Mouse (Mus musculus) cerebellum, postnatal 4 days (tissue): Measurements from ENCODE around the gene Tulp3.
"Not testable (repeated sequence)": the region's sequence is repeated elsewhere in the genome, so short reads cannot be mapped to it uniquely, and the experiment has no call there.

Source experiments
- DNase-seq, 2 experiments: peaks; one replicate each; pipeline ENCODE4 v3.0.0; 2022; ENCODE audit warnings: low spot score in 2 of 2, mixed read lengths in 1 of 2

Tulp3 gene

DNA sequence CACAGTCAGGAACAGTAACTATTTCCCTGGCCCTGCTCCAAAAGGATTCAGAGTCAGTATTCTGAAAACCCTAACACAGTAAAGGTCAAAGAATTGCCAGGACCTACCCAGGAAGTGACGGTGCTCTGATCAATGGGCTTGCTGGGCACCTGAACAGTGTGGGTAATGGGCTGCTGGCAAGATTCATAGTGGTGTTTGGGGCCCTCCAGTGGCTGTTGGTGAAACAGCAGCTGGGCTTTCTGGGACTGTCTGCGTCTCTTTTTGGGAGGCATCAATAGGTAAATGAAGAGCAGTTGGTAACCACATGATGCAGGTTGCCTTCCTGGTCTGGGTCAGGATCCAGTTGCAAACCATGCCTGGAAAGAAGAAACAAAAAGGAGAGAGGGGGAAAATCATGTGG lies 3.3 kb upstream of the Tulp3 start:
- DNase-seq = peak; percentile 71 to 79

DNA sequence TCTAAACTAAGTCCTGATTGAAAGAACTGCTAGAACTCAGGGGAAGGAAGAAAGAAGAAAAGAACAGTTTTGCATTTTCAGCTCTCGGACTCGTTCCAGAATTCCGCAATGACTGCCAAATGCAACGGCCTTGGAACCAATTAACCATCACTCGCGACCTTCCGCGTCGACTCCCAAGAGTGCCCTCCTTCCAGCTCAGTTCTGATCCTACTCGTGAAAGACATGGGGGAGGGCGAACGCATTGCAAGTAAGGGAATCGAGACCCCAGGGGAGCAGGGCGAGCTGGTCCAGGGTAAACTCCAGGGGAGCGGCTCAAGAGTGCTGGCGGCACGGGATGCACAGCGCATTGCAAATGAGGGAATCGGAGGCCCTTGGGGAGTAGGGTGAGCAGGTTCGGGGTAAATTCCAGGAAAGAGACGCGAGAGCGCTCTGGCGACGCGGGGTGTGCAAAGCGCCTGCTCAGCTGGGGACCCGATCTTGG lies 410 bp downstream of the Tulp3 start:
- peak in 1 of 2 experiments; percentile 50 for DNase-seq

DNA sequence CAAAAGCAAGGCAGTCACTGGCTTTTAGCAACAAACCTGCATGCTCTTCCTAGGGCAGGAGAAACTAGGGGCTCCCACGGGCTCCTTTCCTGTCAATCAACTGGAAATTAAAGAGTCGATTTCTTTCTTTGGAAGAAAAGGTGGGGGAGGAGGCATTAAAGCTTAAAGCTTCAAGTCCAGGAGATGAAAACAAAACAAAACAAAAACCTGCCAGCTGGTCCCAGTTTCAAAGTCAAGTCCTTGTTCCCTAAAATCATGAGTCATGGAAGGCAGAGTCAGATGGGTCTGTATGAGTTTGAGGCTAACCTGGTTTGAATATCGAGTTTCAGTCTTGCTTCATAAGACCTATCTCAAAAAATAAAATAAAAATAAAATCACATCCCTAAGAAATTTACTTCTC lies 1.5 kb downstream of the Tulp3 start:
- DNase-seq = no peak

DNA sequence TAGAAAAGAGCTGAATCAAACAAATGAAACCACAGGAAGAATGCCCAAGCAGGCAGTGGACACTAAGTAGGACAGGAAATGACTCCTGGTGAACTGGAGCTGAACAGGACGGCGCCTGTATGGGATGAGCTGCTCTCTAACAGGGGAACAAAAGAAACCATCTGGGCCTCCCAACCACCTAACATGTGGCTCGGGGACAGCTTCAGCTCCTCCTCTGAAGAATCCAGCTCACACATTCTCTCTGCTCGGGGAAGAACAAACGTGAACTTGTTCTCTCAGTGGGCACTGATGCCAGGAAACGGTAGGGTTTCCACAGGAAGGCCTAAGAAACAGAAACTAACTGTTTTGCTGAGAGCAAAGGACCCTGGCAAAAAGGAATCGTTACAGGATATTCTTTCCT lies 5.9 kb downstream of the Tulp3 start:
- DNase-seq = no peak

DNA sequence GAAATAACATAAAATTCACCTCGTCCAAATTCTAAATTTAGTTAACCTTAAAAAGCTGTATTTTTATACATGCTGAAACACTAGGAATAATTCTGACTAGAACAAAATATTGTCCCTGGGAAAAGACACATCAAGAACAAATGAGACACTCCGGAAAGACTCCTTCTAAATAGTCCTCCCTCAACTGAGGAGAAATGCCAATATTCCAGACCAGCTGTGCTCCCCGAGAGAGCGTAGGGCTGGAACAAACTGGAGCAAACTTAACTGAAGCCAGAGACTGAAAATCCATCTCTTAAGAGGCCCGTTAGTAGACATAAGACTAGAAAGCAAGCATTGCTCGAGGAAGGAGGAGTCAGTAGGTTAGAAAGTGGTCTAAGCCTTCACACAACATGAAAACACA lies 8.9 kb downstream of the Tulp3 start:
- no peak for DNase-seq

DNA sequence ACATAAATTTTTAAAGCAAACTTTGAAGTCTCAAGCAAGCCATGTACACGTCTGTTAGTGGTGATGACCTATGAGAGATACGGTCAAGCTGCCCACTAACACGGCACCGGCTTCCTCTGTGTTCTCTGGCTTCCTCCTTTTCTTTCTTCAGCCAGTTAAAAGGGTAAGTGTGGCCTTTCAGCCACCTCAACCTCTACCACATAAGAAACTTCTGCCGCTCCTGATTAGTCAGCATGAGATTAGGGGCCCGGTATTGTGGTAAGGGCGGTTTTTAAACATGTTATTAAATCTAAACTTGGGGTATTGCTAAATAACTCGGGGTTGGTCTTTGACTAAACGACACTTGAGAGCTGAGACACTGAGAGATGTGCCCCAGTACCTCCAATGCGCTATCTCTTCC lies 10.0 kb downstream of the Tulp3 start:
- no peak for DNase-seq

DNA sequence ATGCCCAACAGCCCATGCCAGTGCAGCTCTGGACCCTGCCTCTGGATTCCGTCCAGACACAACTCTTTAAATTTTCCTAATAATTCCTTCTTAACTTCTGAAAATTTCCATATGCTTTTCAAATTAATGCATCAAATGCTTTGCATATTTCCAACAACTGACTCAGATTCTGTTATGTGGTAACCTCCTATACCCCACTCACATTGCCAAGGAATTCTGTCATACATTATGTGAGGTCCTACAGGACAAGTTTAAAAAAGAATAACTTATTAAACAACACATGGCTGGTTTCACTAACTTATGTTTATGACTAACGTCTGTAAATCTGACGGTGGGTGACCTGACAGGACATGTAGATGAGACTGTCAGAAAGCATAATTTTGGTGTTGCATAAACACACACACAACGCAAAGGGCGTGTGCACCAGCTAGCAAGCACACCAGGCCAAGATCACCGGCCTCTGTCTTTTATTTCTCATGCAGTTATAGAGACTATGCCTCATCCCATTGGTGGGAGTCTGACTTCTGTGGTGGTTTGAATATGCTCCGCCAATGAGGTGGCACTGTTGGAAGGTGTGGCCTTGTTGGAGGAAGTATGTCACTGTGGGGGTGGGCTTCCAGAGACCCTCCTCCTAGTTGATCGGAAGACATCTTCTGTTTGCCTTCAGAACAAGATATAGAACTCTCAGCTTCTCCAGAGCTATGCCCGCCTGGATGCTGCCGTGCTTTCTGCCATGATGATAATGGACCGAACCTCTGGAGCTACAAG lies 13.5 kb downstream of the Tulp3 start:
- no peak for DNase-seq

DNA sequence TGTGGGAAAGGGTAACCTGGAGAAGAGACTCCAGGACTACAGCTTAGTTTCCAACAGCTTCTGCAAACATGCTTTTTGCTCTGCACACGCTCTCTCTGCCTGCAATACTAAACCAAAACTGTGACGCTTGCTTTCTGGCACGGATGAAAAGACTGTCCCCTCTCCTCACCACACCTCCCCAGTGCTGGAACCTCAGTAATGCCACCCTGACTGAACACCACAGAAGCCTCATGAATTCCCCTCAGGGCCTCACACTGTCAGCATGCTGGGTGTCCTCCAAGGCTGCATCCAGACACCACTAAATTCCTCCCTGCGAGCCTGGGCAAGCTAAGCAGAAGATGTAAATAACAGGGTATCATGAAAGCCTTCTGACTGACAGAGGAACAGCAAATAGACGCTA lies 16.8 kb downstream of the Tulp3 start:
- DNase-seq = no peak

DNA sequence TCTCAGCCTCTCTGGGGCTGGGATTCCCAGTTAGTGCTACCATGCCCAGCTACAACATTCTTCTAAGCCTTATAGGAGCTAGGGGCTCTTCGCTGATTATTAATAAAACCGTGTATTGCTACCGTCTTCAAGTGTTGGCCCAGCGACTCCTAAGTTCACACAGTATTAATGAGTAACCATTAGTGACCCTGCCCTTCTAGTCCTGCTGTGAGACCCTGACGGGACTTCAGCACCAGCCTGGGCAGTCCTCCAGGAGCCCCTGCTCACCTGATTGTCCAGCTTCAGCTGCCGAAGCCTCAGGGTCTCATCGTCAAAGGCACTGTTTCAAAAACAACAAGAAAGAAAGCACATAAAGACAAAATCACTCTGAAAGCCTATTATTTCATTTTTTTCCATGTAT lies 18.2 kb downstream of the Tulp3 start:
- no peak for DNase-seq

DNA sequence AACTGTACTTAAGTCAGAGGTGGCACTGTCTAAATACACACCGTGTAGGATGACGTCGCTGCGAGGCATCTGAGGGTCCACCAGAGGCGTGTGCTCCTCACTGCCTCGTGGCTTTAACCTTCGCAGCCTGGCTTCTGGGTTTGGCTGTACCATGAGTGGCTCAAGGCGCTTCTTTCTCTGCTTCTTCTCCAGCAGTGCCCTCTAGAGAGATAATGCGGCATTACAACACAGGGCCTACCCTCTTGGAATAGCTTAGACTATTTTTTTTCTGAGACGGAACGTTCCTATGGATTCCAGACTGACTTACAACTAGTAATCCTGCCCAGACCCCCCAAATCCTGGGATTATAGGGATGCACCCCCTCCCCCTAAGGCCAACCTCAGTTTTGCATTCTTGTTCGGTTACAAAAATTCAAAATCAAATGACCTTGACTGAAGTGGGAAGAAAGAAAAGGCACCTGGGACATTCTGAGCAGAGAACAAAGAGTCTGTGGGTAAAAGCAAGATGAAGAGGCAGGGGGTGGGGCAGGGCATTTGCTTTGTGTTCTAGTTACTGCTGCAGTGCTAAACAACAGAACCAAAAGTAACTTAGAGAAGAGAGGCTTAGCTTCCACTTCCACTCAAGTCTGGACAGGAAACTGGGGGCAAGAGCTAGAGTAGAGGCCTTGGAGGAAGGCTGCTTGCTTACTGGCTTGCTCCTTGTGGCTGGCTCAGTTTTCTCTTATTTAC lies 21.1 kb downstream of the Tulp3 start:
- DNase-seq = peak; percentile 64 to 84

DNA sequence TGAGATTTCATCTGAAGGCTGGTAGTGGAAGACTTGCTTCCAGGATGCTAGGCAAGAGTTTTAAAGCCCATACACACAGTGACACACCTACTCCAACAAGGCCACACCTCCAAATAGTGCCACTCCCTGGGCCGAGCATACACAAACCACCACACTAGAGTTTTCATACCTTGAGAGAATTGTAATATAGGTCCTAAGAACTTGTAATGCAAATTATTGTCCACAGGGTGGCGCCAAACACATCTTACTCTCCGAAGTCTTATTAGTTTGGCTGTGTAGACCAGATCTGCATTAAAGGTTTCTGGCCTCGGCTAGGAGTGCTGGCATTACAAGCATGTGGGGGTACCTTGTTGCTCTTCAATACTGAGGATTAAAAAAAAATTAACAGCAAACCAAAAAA lies 37.3 kb downstream of the Tulp3 start:
- DNase-seq = peak in 1 of 2 experiments; percentile 45

DNA sequence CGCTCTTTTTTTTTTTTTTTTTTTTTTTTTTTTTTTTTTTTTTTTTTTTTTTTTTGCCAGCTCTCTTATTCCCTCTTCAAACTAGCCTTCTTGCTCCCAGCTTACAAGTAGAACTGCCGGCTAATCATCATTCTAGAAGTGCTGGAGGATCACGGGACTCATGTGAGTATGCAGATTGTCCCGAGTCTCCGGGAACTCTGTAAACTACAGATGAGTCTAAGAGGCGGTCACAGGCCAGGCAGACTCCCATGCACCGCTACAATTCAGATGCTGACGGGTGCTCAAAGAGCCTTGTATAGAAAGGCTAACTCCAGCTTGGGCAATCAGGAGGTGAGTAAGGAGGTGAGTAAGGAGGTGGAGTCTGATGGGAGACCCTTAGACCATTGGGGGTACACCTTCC lies 40.1 kb downstream of the Tulp3 start:
- no peak for DNase-seq

DNA sequence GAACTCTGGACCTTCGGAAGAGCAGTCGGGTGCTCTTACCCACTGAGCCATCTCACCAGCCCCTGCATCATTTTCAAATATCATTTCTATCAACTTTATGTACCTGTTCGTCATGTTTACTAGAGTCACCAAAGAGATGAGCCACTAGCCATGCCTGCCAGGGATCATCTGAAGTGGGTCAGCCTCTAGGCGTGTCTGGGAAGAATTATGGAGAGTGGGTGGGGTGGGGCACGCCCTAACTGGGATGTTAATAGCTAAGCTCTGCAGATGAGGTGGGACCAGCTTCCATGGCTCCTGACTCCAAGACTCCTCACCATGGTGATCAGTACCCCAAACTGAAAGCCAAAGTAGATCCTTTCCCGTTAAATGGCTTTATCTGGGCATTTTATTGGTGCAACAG lies 40.9 kb downstream of the Tulp3 start:
- no peak for DNase-seq

DNA sequence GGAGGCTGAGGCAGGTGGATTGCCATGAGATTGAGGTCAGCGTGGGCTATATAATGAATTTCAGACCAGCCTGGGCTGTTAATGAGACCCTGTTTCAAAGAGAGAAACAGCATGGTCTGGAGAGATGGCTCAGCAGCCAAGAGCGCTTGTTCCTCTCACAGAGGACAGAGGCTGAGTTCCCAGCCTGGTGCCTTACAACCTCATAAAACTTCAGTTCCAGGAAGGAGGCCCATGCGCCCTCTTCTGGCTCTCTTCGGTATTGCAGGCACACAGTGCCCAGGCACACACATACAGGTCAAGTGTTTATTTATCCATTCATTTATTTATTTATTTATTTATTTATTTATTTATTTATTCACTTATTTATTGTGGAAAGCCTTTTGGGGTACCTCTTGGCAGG lies 47.3 kb downstream of the Tulp3 start:
- peak in 1 of 2 experiments; percentile 65 for DNase-seq

DNA sequence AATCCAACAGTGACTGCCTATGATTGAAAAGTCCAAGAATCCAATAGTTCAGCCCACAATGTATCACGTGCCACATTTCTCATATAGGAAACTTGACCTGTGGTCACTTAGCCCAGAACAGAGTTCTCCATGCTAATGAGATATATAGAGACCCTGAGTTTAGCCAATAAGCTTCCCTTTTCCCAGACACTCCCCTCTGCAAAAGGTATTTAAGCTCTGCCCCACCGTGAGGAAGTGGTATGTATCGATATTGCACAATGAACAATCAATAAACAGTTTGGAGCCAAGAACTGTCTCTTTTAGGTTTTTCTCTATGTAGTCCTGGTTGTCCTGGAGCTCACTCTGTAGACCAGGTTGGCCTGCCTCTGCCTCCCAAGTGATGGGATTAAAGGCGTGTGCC lies 50.9 kb downstream of the Tulp3 start:
- DNase-seq = no peak

DNA sequence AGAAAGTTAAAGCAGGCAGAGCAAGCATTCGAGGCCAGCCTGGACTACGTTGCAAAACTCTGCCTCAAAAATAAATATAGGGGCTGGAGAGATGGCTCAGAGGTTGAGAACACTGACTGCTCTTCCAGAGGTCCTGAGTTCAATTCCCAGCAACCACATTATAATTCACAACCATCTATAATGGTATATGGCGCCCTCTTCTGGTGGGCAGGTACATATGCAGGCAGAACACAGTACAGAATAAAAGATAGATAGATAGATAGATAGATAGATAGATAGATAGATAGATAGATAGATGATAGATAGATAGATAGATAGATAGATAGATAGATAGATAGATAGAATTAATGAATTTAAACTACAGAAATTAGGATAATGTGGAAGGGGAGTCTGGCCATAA lies 53.0 kb downstream of the Tulp3 start:
- DNase-seq = not testable (repeated sequence)

DNA sequence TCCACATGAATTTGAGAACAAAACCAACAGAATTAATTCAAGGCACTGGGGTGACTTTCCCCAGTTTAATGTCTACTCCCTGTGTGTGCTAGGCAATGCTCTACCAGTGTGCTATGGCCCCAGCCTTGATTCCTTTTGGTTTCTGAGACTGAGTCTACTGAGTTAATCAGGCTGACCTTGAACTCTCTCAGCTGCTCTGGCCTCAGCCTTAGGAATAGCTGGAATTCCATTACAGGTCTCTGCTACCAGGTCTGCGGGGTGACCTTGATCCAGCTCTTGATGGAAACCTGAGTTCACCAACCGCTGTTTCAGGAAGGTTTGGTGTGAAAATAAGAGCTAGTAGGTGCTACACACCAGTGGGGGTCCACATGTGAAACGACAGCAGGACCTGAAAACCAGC lies 53.8 kb downstream of the Tulp3 start:
- DNase-seq = no peak

DNA sequence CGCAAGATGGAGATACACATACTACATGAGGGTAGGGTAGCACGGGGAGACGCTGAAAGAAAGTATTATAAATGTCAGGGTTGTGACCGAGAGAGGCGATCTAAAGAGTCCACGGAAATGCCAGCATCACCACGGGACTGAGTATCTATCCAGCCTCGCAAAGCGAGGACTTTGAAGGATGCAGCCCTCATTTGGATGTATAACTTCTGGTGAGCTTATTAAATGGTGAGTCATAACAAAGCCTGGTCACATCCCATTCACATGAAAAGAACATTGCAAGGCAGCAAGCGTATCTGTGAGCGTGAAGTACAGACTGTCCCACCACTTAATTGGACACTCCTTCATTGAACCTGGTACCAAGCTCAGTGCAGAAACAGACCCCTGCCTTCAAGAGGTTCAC lies 54.2 kb downstream of the Tulp3 start:
- DNase-seq = no peak

DNA sequence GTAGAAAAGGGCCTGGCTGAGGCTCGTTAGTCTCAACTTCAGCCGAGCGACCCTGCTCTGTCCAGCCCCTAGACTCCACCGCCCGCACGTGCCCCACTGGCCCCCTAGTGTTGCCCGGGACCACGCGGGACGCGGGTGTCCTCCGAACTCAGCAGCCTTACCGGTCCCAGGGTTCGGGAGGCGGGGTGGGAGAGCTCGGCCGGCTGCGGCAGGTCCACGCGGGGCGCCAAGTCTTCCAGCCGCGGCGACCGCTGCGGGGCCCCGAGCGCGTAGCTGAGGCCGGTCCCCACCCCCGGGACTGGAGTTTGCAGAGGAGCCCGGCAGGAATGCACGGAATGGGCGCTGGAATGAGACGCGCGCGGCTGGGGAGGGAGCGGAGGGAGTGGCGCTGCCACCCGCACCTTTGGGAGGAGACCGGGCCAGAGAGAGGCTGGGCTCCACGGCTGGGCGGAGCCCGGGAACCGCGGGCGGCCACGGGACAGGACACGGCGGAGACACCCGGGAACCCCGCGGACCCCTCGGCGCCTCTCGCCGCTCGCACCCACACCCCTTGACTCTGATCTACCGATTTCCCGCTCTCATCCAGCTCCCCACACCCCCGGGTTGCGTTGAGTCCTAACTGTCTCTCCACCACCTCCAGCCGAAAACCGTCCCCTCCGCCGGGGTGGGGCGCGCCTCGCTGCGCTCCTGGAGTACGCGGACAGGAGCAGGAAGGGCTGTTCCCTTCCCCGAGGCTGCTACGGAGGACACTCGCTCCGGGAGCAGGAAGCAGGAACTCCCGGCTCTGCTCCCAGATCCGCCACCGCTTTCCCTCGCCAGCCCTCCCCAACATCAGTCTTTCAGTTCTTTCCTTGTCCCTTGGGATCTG lies 55.3 kb downstream of the Tulp3 start, which contains the start of gene Tead4:
Gene Tead4, minus strand, starts transcription at position 690 of the 868 bp plus-strand sequence.
- DNase-seq = peak in 1 of 2 experiments; percentile 12

DNA sequence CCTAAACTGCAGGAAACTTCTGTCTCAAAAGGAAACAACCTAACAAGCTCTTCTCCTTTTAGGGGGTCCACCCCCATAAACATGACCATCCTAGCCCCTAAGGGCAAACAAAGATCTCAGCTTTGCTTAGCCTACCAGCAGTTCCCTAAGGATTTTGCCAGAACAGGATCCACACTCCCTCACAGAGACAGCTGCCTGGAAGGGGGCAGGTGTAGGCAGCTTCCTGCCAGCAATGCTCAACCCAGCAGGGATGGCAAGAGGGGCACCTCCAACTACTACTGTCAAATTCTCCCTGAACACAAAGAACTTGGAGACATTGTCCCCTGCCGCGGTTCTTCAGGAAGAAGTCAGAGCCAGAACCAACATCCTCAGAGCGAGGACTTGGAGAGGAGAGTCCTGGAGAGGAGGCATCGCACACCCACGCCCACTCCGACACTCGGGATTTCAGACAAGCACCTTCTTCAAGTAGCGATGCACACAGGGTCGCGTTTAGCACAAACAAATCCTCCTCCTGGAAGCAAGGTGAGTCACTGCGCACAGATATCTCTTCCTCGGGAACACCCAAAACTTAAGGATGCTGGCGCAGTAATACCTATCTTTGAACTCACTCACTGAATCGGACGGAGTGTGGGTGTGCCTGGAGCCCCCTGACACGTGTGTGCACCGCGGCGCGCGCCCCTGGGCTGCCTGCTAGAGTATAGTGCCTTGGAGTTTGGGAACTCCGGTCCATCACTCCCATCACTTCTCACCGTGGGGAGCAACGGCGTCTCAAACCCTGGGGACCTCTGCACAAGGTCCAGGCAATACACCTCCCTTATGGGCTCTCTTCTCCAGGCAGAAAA lies 56.1 kb downstream of the Tulp3 start:
- no peak for DNase-seq

DNA sequence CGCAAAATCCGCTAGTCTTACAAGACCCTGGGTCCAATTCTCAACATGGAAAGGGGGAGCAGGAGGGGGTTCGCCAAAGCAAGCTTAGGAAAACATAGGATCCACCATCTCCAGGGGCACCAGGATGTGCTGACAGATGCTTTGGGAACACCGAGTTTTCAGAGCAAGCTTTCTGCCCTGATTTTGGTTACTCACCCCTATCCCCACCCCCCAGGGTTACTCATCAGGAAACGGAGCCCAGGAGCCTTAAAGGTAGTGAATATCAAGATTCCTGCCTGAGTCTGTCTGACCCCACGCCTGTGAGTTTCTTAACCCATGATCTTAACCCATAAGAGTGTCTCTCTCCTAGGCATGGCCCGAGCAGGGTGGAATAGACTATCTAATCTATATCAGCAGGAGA lies 57.4 kb downstream of the Tulp3 start:
- DNase-seq = no peak
